Comparison of ENCODE assay signal across 21 mouse cellular contexts in genomic region chr9:80171241-80171640, GRCm38 (mm10). TPM values are rescaled to one million over a fixed set of nuclear protein-coding genes. Genes with fewer than 3 reads are reported as not detected.
A peak's percentile ranks its signal among the peaks of the same experiment; 100 is the strongest.
DNase-seq lines count a peak whose midpoint lies in the region; ATAC-seq and TF ChIP-seq lines count a peak whose summit lies in the region.
"Had no signal": no experiment of that assay in that cellular context is flagged by ENCODE, and none has a peak within 500 bp of the region (broad histone marks: within the 10 kb centered on the region; RNA-seq: fewer than 3 reads in every experiment).

No protein-coding gene starts in this region.

- DNase-seq in kidney, postnatal 0 days (ENCODE audit: low spot score) = no peak
- no peak for DNase-seq in CH12.LX (ENCODE audit: extremely low read depth)
- DNase-seq in ES-E14 (ENCODE audit: low read depth, low spot score) = no peak
- no peak for DNase-seq in left cerebral cortex, adult 9 months (ENCODE audit: low spot score in 2 of 2)
- DNase-seq in gastrocnemius, postnatal 10 days = no peak
- DNase-seq: adrenal gland, adult 8-10 months; adrenal gland, postnatal 14 days; adrenal gland, postnatal 36 days; cerebellum, adult 11-12 months; cerebellum, adult 2 months; cerebellum, adult 9-10 months; cerebellum, postnatal 10 days; cerebellum, postnatal 25 days; forebrain, postnatal 0 days had no signal

- TF ChIP-seq EP300 in CH12.LX (IDR thresholded peaks at IDR 0.05; ENCODE audit: low read length) = no peak

- no peak overlapping the region for H3K9ac ChIP-seq in kidney, postnatal 0 days (ENCODE audit: low read depth, low read length)
- no peak overlapping the region for H3K9ac ChIP-seq in kidney, embryonic 14.5 days (ENCODE audit: low read depth, low read length)
- H3K9ac ChIP-seq in CH12.LX (ENCODE audit: insufficient read depth, low read depth) (no peak overlapping the region), ES-E14 (ENCODE audit: insufficient read depth, low read depth, low read length, poor library complexity, severe bottlenecking) (no peak overlapping the region)
- H3K9ac ChIP-seq: embryonic facial prominence, embryonic 12.5 days; forebrain, embryonic 13.5 days; forebrain, embryonic 15.5 days; forebrain, postnatal 0 days had no signal

- H3K27ac ChIP-seq in kidney, postnatal 0 days = peak overlapping the region; percentile 62; the same call in 1 of the 2 replicates
- no peak overlapping the region for H3K27ac ChIP-seq in kidney, embryonic 14.5 days (ENCODE audit: low read depth, low read length)
- H3K27ac ChIP-seq in CH12.LX (ENCODE audit: insufficient read depth, low read depth) (no peak overlapping the region), ES-E14 (ENCODE audit: insufficient read depth, low read depth, low read length, poor library complexity, severe bottlenecking) (no peak overlapping the region)
- H3K27ac ChIP-seq: embryonic facial prominence, embryonic 10.5 days; embryonic facial prominence, embryonic 12.5 days; forebrain, embryonic 13.5 days; forebrain, embryonic 15.5 days had no signal

- no peak overlapping the region for H3K4me2 ChIP-seq in kidney, postnatal 0 days (ENCODE audit: low read length)
- H3K4me2 ChIP-seq in kidney, embryonic 14.5 days (replicated peaks; ENCODE audit: low read depth, low read length) = no peak overlapping the region
- no peak overlapping the region for H3K4me2 ChIP-seq in CH12.LX (ENCODE audit: insufficient read depth, low read depth, poor library complexity, severe bottlenecking)
- H3K4me2 ChIP-seq: embryonic facial prominence, embryonic 12.5 days; forebrain, embryonic 13.5 days; forebrain, embryonic 15.5 days had no signal

- no peaks in the 10 kb centered on the region for H3K27me3 ChIP-seq in kidney, postnatal 0 days (ENCODE audit: insufficient read depth, low read length)
- H3K27me3 ChIP-seq in kidney, embryonic 14.5 days (ENCODE audit: control insufficient read depth, insufficient read depth, low read length) = no peaks in the 10 kb centered on the region
- no peaks in the 10 kb centered on the region for H3K27me3 ChIP-seq in CH12.LX (replicated peaks)
- H3K27me3 ChIP-seq: embryonic facial prominence, embryonic 12.5 days; forebrain, embryonic 13.5 days; forebrain, embryonic 15.5 days; Patski had no signal

- H3K79me2 ChIP-seq in CH12.LX (replicated peaks; ENCODE audit: control insufficient read depth, extremely low read depth, insufficient read depth, poor library complexity, severe bottlenecking) = no peaks in the 10 kb centered on the region

- TF ChIP-seq RAD21 in CH12.LX (IDR thresholded peaks at IDR 0.05; ENCODE audit: low read depth, low read length) = no peak

- no peak overlapping the region for H3K4me3 ChIP-seq in kidney, postnatal 0 days (replicated peaks; ENCODE audit: low read depth, low read length)
- no peak overlapping the region for H3K4me3 ChIP-seq in kidney, embryonic 14.5 days (ENCODE audit: low read length)
- H3K4me3 ChIP-seq in CH12.LX (replicated peaks in 1 of 3; ENCODE audit: low read depth in 2 of 3, low read length in 2 of 3, poor library complexity in 1 of 3) (no peak overlapping the region), ES-E14 (ENCODE audit: insufficient read depth in 1 of 2, low read depth in 1 of 2, low read length in 2 of 2, poor library complexity in 1 of 2, severe bottlenecking in 1 of 2) (no peak overlapping the region)
- H3K4me3 ChIP-seq: embryonic facial prominence, embryonic 10.5 days; embryonic facial prominence, embryonic 12.5 days; forebrain, embryonic 13.5 days; forebrain, embryonic 15.5 days had no signal

- ATAC-seq in kidney, postnatal 0 days (replicated peaks; ENCODE audit: low FRiP score, low read depth) = no peak
- no peak for ATAC-seq in kidney, embryonic 14.5 days (ENCODE audit: low FRiP score, low TSS enrichment)
- ATAC-seq: activated CD4-positive, CD25-positive, alpha-beta regulatory T cell, adult 4 months; forebrain, embryonic 13.5 days; forebrain, embryonic 15.5 days; forebrain, postnatal 0 days; Patski had no signal

- TF ChIP-seq CTCF in kidney, postnatal 0 days (IDR thresholded peaks at IDR 0.05; ENCODE audit: low read depth) = no peak
- TF ChIP-seq CTCF in CH12.LX (conservative IDR thresholded peaks at IDR 0.05 in 1 of 2, IDR thresholded peaks at IDR 0.05 in 1 of 2; ENCODE audit: low read depth in 2 of 2, low read length in 2 of 2) = no peak

- dilution Hi-C loops in CH12.LX (cut with MboI; ENCODE audit: extremely low pct_ligation_motif_present, extremely low pct_unique_long_range_greater_than_20kb, low sequenced_read_pairs) = no loop called here

- peaks cover 9% of the 10 kb centered on the region; the same call in 1 of the 2 replicates for H3K4me1 ChIP-seq in kidney, postnatal 0 days (replicated peaks; ENCODE audit: insufficient read depth, low read length)
- H3K4me1 ChIP-seq in kidney, embryonic 14.5 days (ENCODE audit: control insufficient read depth, insufficient read depth, low read length) = peaks cover 20% of the 10 kb centered on the region
- H3K4me1 ChIP-seq in CH12.LX (ENCODE audit: control insufficient read depth in 1 of 2, insufficient read depth in 2 of 2) (peaks cover 5% of the 10 kb centered on the region in 2 experiments; a peak in 3 of 4 replicates), ES-E14 (ENCODE audit: control insufficient read depth in 2 of 2, insufficient read depth in 2 of 2, low read length in 2 of 2, poor library complexity in 1 of 2) (no peaks in the 10 kb centered on the region)

- H3K9me3 ChIP-seq in kidney, postnatal 0 days (replicated peaks; ENCODE audit: low read length) = no peaks in the 10 kb centered on the region
- H3K9me3 ChIP-seq in kidney, embryonic 14.5 days (ENCODE audit: control insufficient read depth, low read length) = no peaks in the 10 kb centered on the region
- H3K9me3 ChIP-seq in CH12.LX (replicated peaks; ENCODE audit: low read length) (no peaks in the 10 kb centered on the region), ES-E14 (ENCODE audit: control insufficient read depth, insufficient read depth, low read depth, low read length) (no peaks in the 10 kb centered on the region)
- H3K9me3 ChIP-seq: embryonic facial prominence, embryonic 10.5 days; embryonic facial prominence, embryonic 12.5 days; forebrain, embryonic 13.5 days; forebrain, embryonic 15.5 days had no signal

- in situ Hi-C loops in CH12.LX (cut with MboI; ENCODE audit: low pct_ligation_motif_present, low pct_unique_long_range_greater_than_20kb, low sequenced_read_pairs) = no loop called here
- in situ Hi-C loops in ES-E14 (cut with MboI; ENCODE audit: low sequenced_read_pairs in 2 of 2, unreplicated experiment in 2 of 2) = no loop called here

- TF ChIP-seq POLR2A in CH12.LX (IDR thresholded peaks at IDR 0.05; ENCODE audit: low read depth, low read length) = no peak

- no peaks in the 10 kb centered on the region for H3K36me3 ChIP-seq in kidney, postnatal 0 days (ENCODE audit: insufficient read depth, low read length)
- no peaks in the 10 kb centered on the region for H3K36me3 ChIP-seq in kidney, embryonic 14.5 days (ENCODE audit: control insufficient read depth, insufficient read depth, low read length)
- no peaks in the 10 kb centered on the region for H3K36me3 ChIP-seq in CH12.LX (replicated peaks in 1 of 2; ENCODE audit: control insufficient read depth in 1 of 2, insufficient read depth in 1 of 2, low read length in 1 of 2)
- no peaks in the 10 kb centered on the region for H3K36me3 ChIP-seq in ES-E14 (ENCODE audit: control insufficient read depth, insufficient read depth, low read length, poor library complexity, severe bottlenecking)
- H3K36me3 ChIP-seq: embryonic facial prominence, embryonic 10.5 days; embryonic facial prominence, embryonic 12.5 days; forebrain, embryonic 15.5 days had no signal

TF ChIP-seq in CH12.LX, 34 proteins besides CTCF, POLR2A, EP300 and RAD21:
- peak; percentile 77 for TF ChIP-seq MAFK (IDR thresholded peaks at IDR 0.05; ENCODE audit: insufficient replicate concordance, low read length)
- no peak for TF ChIP-seq JUND (conservative IDR thresholded peaks at IDR 0.05; ENCODE audit: low read depth, low read length)
- no peak for TF ChIP-seq CHD2 (IDR thresholded peaks at IDR 0.05; ENCODE audit: low read length)
- TF ChIP-seq TBP (conservative IDR thresholded peaks at IDR 0.05; ENCODE audit: low read depth, low read length) = no peak
- TF ChIP-seq CHD1 (IDR thresholded peaks at IDR 0.05; ENCODE audit: low read depth, low read length) = no peak

TF ChIP-seq in ES-E14, 5 proteins besides CTCF, POLR2A, EP300 and RAD21:
- TF ChIP-seq ZNF384 (IDR thresholded peaks at IDR 0.05; ENCODE audit: low read depth, low read length) = no peak
- TF ChIP-seq MAFK (IDR thresholded peaks at IDR 0.05; ENCODE audit: insufficient read depth, low read depth, low read length) = peak; percentile 66

RNA-seq across cellular contexts. Expression of gene Myo6, which starts 6.4 kb away (rescaled TPM):
- polyA plus RNA-seq in kidney, postnatal 0 days (2015; fragmentation: Nextera tagmentation; extraction: Ambion mirVana) = 51.0 and 63.1 TPM in 2 replicates
- polyA plus RNA-seq in kidney, embryonic 14.5 days (2014; fragmentation: Nextera tagmentation; extraction: Ambion mirVana) = 22.1 and 60.8 TPM in 2 replicates
- total RNA-seq in CH12.LX (2012; rRNA removed) = 3.4 and 6.0 TPM in 2 replicates
- total RNA-seq in CH12.LX (2014; rRNA removed) = 10.3 and 11.0 TPM in 2 replicates
- polyA plus RNA-seq in CH12.LX (2012; ENCODE audit: insufficient read length, low read depth) = 39.5 and 48.7 TPM in 2 replicates
- 7.0 and 9.0 TPM in 2 replicates for total RNA-seq in ES-E14 (2012; rRNA removed)
- 10 to 100 TPM; 10.9 to 16.2 TPM for total RNA-seq in gastrocnemius, postnatal 10 days (2021)
